Mouse (Mus musculus) heart, embryonic 15.5 days (tissue): ENCODE data around the gene Gnas. TPM values are rescaled to one million over a fixed set of nuclear protein-coding genes. Genes with fewer than 3 reads are reported as not detected.

Experiments
- ATAC-seq: fragments of 200-750 bp; cut with Nextera tagmentation; replicated peaks from 2 replicates; pipeline ENCODE4 v1.8.0; 2017; ENCODE audit warnings: low read depth, moderate TSS enrichment; ENCODE audit not compliant: insufficient number of reproducible peaks, insufficient read depth, low FRiP score
- H3K27ac ChIP-seq: fragments of 300-500 bp; sonication (generic); 2 replicates; pipeline ENCODE4 v1.5.1; 2015; ENCODE audit warnings: mild to moderate bottlenecking, inconsistent platforms
- H3K27me3 ChIP-seq: fragments of 300-500 bp; sonication (generic); 2 replicates; pipeline ENCODE4 v1.6.1; 2015; ENCODE audit warnings: inconsistent platforms
- H3K36me3 ChIP-seq: fragments of 300-500 bp; sonication (generic); 2 replicates; pipeline ENCODE4 v1.6.1; 2015; ENCODE audit warnings: mild to moderate bottlenecking, inconsistent platforms
- H3K4me1 ChIP-seq: fragments of 300-500 bp; sonication (generic); replicated peaks from 2 replicates; pipeline ENCODE4 v1.6.1; 2015; ENCODE audit warnings: inconsistent platforms
- H3K4me2 ChIP-seq: fragments of 300-500 bp; sonication (generic); 2 replicates; pipeline ENCODE4 v1.6.1; 2015; ENCODE audit warnings: inconsistent platforms, mild to moderate bottlenecking, moderate library complexity
- H3K4me3 ChIP-seq: fragments of 300-500 bp; sonication (generic); 2 replicates; pipeline ENCODE4 v1.5.1; 2015; ENCODE audit warnings: mild to moderate bottlenecking, inconsistent platforms
- H3K9ac ChIP-seq: fragments of 300-500 bp; sonication (generic); 2 replicates; pipeline ENCODE4 v1.6.1; 2015; ENCODE audit warnings: mild to moderate bottlenecking, inconsistent platforms
- H3K9me3 ChIP-seq: fragments of 300-500 bp; sonication (generic); replicated peaks from 2 replicates; pipeline ENCODE4 v1.6.1; 2016; ENCODE audit warnings: inconsistent platforms
- WGBS: fragments of 180-500 bp; shearing (Covaris S2); methylation state at CpG from one replicate; pipeline ENCODE4 v1.1.7; 2015; ENCODE audit warnings: mixed read lengths; 5-methylcytosine and 5-hydroxymethylcytosine counted together
- polyA plus RNA-seq: library from polyadenylated mRNA; unstranded; fragments of >200 nt; fragmentation: Nextera tagmentation; extraction: Ambion mirVana; gene quantifications from 2 replicates; pipeline ENCODE4 v1.2.1, GENCODE M21; 2015

Gene Gnas
- polyA plus RNA-seq: 1,401 and 1,438 TPM in 2 replicates

DNA sequence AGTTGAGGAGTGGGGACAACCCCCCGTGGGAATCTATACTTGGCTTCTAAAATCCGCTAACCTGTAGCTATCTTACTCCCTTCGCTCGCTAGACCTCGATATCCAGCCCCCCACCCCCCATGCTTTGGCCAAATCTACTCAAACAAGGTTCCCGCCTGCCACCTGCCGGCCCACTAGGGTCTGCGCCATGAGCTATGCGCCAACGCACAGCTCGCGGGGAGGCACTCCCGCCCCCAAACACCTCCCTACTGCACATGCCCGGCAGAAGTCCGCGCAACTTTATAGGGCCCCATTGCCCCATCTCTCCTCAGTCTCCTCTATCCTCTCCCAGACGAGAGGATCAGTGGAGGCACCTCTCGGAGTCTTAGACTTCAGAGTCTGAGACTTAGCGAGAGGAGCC, at the start of gene Gnas:
Gene Gnas, plus strand, starts transcription at position 310 of the 400 bp plus-strand sequence.
- Histone ChIP-seq H3K4me3 (peak within 1 kb of the TSS; percentile 34), H3K4me2 (peak within 1 kb of the TSS; percentile 52), H3K27me3 (peaks cover 52% of the 10 kb centered on the region), H3K27ac (no peak within 1 kb of the TSS), H3K36me3 (peaks cover 47% of the 10 kb centered on the region), H3K4me1 (0 out of 2 replicates have a peak, but pooled peaks cover 2% of the 10 kb centered on the region), H3K9ac (no peak within 1 kb of the TSS), H3K9me3 (0 out of 2 replicates have a peak, but pooled peaks cover 4% of the 10 kb centered on the region)
- ATAC-seq: 0 out of 2 replicates have a peak, but pooled peaks have one; percentile 23
- WGBS: 46% methylated on average over 19 of the region's 19 CpGs

DNA sequence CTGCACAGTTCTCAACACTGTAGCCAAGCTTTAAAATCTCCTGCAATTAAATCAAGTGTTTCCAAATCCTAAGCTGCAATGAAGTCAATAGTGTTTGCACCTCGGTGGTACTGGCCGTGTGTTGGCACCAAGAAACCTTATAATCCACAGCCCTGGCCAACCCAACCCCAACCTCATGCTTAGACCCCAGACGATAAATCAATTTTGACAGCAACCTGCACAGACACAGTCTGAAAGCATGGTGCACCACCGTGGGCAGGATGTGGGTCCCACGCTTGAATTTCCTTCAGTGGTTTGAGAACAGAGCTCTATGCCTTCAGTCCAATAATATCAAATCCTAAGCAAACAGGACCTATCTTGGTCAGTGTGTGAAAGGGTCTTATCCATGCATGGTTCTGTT, 41.7 kb upstream of the Gnas start:
- H3K9me3 ChIP-seq: no peaks in the 10 kb centered on the region
- ATAC-seq: no peak
- no peaks in the 10 kb centered on the region for H3K4me1 ChIP-seq
- H3K9ac ChIP-seq: no peak overlapping the region
- no peak overlapping the region for H3K27ac ChIP-seq
- 75% methylated on average over 5 of the region's 5 CpGs for WGBS
- no peak overlapping the region for H3K4me2 ChIP-seq
- H3K36me3 ChIP-seq: no peaks in the 10 kb centered on the region
- H3K4me3 ChIP-seq: no peak overlapping the region
- no peaks in the 10 kb centered on the region for H3K27me3 ChIP-seq

DNA sequence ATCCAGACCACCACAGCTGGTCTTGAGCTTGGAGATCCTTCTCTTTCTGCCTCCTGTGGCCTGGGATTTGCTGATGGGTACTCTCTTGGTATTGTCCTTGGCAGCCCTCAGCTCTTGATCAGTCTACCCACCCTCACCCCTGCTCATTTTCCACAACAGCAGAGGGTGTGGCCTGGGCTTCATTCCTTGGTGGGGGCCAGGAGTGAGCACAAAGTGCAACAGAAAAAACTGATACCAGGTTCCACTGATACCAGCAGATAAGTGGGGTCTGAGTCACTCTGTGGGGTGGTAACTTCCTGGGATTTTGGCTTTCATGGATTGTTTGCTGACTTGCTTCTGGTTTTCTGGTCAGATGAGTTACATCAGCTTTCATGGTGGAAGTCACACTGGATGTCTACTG, 32.2 kb upstream of the Gnas start:
- H3K36me3 ChIP-seq: no peaks in the 10 kb centered on the region
- no peak overlapping the region for H3K27ac ChIP-seq
- no peak overlapping the region for H3K4me3 ChIP-seq
- no peaks in the 10 kb centered on the region for H3K9me3 ChIP-seq
- no peak overlapping the region for H3K4me2 ChIP-seq
- ATAC-seq: no peak
- no peaks in the 10 kb centered on the region for H3K27me3 ChIP-seq
- no peak overlapping the region for H3K9ac ChIP-seq
- no peaks in the 10 kb centered on the region for H3K4me1 ChIP-seq

DNA sequence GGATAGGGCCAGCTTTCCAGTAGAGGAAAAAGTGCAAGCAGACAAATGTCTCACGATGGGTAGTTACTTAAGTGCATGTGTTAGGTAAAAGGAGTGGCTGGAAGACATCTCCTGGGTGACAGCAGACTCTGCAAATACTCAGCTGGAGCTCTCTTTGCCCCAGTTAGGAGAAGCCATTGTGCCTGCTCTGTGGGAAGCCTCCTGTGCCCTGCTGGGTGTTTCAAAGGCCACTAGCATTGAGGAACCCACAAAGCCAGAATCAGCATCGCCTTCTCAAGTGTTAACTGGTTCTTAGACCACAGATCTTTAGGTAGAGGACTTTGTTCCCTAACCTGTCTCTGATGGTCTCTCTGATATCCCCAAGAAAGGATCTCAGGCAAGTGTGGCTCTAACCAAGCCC, 26.8 kb upstream of the Gnas start:
- WGBS: 29% methylated on average over 2 of the region's 2 CpGs
- ATAC-seq: no peak
- H3K4me3 ChIP-seq: no peak overlapping the region
- H3K27me3 ChIP-seq: no peaks in the 10 kb centered on the region
- no peak overlapping the region for H3K27ac ChIP-seq
- no peaks in the 10 kb centered on the region for H3K9me3 ChIP-seq
- H3K4me1 ChIP-seq: no peaks in the 10 kb centered on the region
- no peak overlapping the region for H3K4me2 ChIP-seq
- no peaks in the 10 kb centered on the region for H3K36me3 ChIP-seq
- H3K9ac ChIP-seq: no peak overlapping the region

DNA sequence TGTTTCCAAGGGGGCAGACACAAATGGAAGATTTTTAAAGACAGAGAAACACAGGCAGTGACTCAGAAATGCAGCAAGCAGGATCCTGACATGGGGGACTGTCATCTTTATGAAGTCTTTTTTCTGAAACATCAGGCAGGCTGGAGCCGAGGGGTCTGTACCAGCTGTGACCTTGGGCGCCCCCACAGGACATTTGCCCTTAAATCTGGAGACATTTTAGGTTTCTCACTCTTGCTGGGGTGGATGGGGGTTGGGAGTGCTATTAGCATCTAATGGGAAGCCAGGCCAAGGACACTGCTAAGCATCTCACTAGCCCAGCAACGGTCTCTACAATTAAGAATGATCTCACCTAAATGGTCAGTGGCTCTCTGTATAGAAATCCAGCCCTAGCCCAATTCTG, 24.1 kb upstream of the Gnas start:
- no peaks in the 10 kb centered on the region for H3K36me3 ChIP-seq
- no peaks in the 10 kb centered on the region for H3K9me3 ChIP-seq
- H3K27ac ChIP-seq: no peak overlapping the region
- H3K4me1 ChIP-seq: no peaks in the 10 kb centered on the region
- H3K27me3 ChIP-seq: no peaks in the 10 kb centered on the region
- no peak for ATAC-seq
- 21% methylated on average over 3 of the region's 3 CpGs for WGBS
- no peak overlapping the region for H3K4me3 ChIP-seq
- no peak overlapping the region for H3K9ac ChIP-seq
- no peak overlapping the region for H3K4me2 ChIP-seq

DNA sequence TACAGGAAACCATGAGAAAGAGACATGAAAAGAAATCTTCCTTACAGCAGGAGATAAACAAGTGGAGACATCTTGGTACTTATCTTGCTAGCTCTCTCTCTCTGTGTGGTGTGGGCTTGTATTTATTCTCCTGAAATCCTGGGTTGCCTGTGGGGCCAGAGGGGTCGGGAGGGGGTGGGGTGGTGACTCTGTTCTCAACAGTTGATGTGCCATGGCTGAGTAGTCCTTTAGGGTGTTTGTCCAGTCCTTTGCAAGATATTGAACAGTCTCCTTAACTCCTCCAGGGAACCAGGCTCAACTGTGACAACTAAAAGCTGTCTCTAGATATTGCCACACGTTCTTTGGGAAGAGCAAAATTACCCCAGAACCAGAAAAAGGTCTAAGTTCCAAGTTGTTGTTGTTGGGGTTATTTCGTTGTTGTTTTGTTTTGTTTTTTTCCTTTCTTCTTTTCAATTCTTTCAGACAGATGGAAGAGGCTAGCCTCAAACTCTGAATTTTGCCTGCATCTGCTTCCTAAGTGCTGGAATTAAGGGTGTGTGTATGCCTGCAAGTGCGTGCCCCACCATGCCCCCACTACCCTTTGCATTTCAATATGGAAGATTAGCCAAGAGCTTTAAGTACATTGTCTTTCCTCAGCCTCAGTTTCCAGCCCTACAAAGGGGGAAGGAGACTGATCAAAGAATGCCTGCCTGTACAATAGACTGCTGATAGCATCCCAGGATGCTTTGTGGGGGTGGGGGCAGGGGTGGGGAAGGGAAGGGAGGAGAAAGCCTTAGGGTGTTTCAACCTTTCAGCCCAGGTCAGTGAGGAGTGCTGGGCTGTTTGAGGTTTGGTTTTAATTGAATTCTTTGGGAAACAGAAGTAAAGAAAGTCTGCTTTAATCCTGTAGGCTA, 23.0 kb upstream of the Gnas start:
- Histone ChIP-seq H3K4me3 (no peak overlapping the region), H3K9ac (no peak overlapping the region), H3K9me3 (no peaks in the 10 kb centered on the region), H3K27me3 (no peaks in the 10 kb centered on the region), H3K27ac (no peak overlapping the region), H3K4me2 (no peak overlapping the region), H3K36me3 (no peaks in the 10 kb centered on the region), H3K4me1 (no peaks in the 10 kb centered on the region)
- ATAC-seq: no peak
- 25% methylated on average over 4 of the region's 4 CpGs for WGBS

DNA sequence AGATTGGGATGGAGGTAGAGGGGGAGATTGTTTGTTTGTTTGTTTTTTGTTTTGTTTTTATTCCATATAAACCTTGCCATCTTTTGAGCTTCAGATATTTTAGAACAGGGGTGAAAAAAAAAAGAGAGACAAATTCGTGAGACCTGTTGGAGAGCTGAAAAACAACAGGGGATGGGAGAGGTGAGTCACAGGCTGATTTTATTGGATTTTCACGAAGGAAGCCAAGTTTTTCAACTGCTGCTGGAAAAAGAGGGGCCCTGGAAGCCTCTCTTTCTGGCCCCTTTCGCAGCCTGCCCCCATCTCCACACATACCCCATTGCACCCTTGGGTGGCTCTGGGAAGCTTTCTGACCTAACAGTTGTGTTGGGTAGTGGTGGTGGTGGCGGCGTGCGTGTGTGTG, 22.3 kb upstream of the Gnas start:
- no peak overlapping the region for H3K4me2 ChIP-seq
- H3K36me3 ChIP-seq: no peaks in the 10 kb centered on the region
- no peak overlapping the region for H3K9ac ChIP-seq
- no peaks in the 10 kb centered on the region for H3K4me1 ChIP-seq
- no peak overlapping the region for H3K27ac ChIP-seq
- 61% methylated on average over 6 of the region's 6 CpGs for WGBS
- no peak for ATAC-seq
- H3K27me3 ChIP-seq: no peaks in the 10 kb centered on the region
- H3K4me3 ChIP-seq: no peak overlapping the region
- no peaks in the 10 kb centered on the region for H3K9me3 ChIP-seq

DNA sequence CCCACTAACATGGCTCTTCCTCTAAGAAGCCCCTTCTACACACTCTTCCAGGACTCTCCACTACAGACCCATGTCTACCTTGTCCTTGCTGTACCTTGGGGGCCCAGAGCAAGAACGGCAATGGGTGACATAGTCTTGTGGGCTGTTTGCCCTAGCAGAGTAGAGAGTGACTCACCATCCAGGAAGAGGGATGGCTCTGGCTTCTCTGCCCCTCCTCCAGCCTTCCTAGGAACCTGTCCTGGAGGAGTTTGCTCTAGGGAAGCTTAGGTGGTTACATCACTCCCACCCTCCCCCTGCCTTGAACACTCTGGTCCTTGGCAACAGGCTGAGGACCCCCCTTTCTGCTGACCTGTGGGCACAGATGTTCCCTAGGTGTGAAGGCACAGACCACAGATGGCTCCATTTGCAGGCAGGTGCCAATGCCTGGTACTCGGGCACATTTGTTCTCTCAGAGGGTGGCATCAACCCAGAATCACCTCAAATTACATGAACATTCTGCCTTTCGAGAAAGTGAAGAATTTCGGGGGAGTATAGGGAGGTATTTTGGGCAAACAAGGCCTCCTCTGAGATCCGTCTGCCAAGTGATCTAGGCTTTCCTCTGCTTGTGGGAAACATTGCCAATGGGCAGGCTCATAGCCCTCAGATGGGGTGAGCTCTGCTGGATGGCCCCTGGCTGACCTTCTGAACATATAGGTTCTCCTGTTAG, 20.9 kb upstream of the Gnas start:
- peak; percentile 28; the same call in 1 of the 2 replicates for ATAC-seq
- H3K4me3 ChIP-seq: no peak overlapping the region
- H3K36me3 ChIP-seq: peaks cover 9% of the 10 kb centered on the region; the same call in 1 of the 2 replicates
- H3K4me1 ChIP-seq: no peaks in the 10 kb centered on the region
- H3K9me3 ChIP-seq: no peaks in the 10 kb centered on the region
- no peak overlapping the region for H3K9ac ChIP-seq
- H3K27me3 ChIP-seq: no peaks in the 10 kb centered on the region
- H3K27ac ChIP-seq: no peak overlapping the region
- WGBS: 62% methylated on average over 5 of the region's 5 CpGs
- H3K4me2 ChIP-seq: no peak overlapping the region

DNA sequence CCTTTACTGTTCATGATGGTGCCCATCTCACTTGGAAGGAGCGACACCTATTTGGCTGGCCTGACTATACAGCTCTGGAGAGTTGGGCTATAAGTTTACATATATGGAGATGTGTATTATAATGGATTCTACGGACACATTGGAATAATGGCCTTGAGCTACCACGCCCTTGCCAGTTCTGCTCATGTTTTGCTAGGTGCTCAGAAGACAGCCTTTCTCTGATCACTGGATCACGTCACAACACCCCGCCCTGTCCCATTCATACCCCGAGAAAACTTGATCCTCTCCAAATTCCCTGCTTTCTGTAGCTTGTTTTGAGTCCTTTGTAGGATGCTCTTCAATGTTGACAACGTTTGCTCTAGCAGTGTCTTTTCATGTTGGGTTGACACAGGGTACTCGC, 19.9 kb upstream of the Gnas start:
- Histone ChIP-seq H3K27ac (no peak overlapping the region), H3K36me3 (peaks cover 9% of the 10 kb centered on the region; the same call in 1 of the 2 replicates), H3K27me3 (no peaks in the 10 kb centered on the region), H3K9me3 (no peaks in the 10 kb centered on the region), H3K4me2 (no peak overlapping the region), H3K4me1 (no peaks in the 10 kb centered on the region), H3K9ac (no peak overlapping the region), H3K4me3 (no peak overlapping the region)
- no peak for ATAC-seq
- 86% methylated on average over 8 of the region's 8 CpGs for WGBS

DNA sequence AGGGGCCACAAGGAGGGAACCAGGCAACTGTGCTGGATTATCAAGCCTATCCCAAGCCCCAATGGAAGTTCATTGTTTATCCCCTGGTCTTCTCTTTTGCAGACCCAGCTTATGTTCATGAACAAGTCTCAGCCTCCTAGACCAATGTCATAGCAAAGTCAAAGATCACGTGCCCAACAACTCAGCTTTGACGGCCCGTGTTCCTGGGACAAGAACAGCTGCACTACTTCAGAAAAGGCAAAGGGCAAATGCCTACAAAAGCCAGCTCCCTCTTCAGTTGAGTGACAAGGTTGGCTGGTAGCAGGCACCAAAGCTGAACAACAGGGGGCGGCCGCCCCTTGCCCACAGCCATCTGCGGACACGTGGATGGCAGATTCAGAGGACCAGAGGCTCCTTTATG, 13.7 kb upstream of the Gnas start:
- no peaks in the 10 kb centered on the region for H3K27me3 ChIP-seq
- 0 out of 2 replicates have a peak overlapping the region, but pooled peaks have one; percentile 70 for H3K27ac ChIP-seq
- H3K4me3 ChIP-seq: no peak overlapping the region
- no peak overlapping the region for H3K9ac ChIP-seq
- peaks cover 9% of the 10 kb centered on the region; the same call in 1 of the 2 replicates for H3K36me3 ChIP-seq
- peaks cover 44% of the 10 kb centered on the region for H3K4me1 ChIP-seq
- no peaks in the 10 kb centered on the region for H3K9me3 ChIP-seq
- WGBS: 69% methylated on average over 7 of the region's 7 CpGs
- no peak for ATAC-seq
- H3K4me2 ChIP-seq: no peak overlapping the region

DNA sequence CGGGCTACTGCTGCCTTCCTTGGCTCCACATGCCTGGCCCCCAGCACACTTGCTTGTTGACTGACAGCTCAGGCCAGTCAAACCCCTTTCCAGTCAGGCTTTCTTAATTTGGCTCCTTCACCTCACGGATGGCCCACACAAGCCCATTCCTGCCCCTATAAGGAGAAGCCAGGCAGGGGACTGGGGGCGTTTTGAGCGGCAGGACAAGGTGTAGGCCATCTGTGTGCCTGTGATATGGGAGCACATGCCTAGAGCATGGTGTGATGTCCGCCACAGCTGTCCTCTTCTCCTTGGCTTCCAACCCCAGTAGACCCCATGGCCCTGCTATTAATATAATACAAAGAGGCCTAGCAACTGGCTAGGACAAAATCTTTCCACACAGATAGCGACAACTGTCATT, 12.7 kb upstream of the Gnas start:
- Histone ChIP-seq H3K9me3 (no peaks in the 10 kb centered on the region), H3K4me1 (peaks cover 44% of the 10 kb centered on the region), H3K27me3 (no peaks in the 10 kb centered on the region), H3K36me3 (peaks cover 9% of the 10 kb centered on the region; the same call in 1 of the 2 replicates), H3K9ac (no peak overlapping the region), H3K4me3 (no peak overlapping the region), H3K4me2 (no peak overlapping the region), H3K27ac (peak overlapping the region; percentile 70)
- peak; percentile 44 for ATAC-seq
- 52% methylated on average over 6 of the region's 6 CpGs for WGBS
